Mouse (Mus musculus) right cerebral cortex, postnatal 36 days (tissue): Measurements from ENCODE around the gene Dmrt2.

ENCODE experiments used
- DNase-seq, 2 experiments: peaks; one replicate each; pipeline ENCODE4 v3.0.0; 2022; ENCODE audit warnings: low spot score in 2 of 2, mixed read lengths in 1 of 2

The Dmrt2 gene

GRCm38 (mm10) chr19:25672101-25672950 is at the start of gene Dmrt2:
Dmrt2 (plus strand) TSS chr19:25672411.
- DNase-seq: peak; percentile 9 to 12

GRCm38 (mm10) chr19:25628490-25628889 is 43.7 kb upstream of the Dmrt2 start:
- peak in 1 of 2 experiments; percentile 38 for DNase-seq

GRCm38 (mm10) chr19:25635119-25635518 is 37.1 kb upstream of the Dmrt2 start:
- DNase-seq: no peak

- peak; percentile 16 to 27 for DNase-seq
Observed at GRCm38 (mm10) chr19:25635622-25636244, 36.5 kb upstream of the Dmrt2 start.

GRCm38 (mm10) chr19:25638766-25639361 is 33.3 kb upstream of the Dmrt2 start:
- DNase-seq: no peak

GRCm38 (mm10) chr19:25641786-25642185 is 30.4 kb upstream of the Dmrt2 start:
- no peak for DNase-seq

GRCm38 (mm10) chr19:25647136-25647535 is 25.1 kb upstream of the Dmrt2 start:
- DNase-seq: no peak

GRCm38 (mm10) chr19:25648701-25649100 is 23.5 kb upstream of the Dmrt2 start:
- no peak for DNase-seq

- DNase-seq: no peak
Observed at GRCm38 (mm10) chr19:25650474-25650873, 21.7 kb upstream of the Dmrt2 start.

- DNase-seq: peak in 1 of 2 experiments; percentile 4
Observed at GRCm38 (mm10) chr19:25652560-25652959, 19.7 kb upstream of the Dmrt2 start.

GRCm38 (mm10) chr19:25654034-25654749 is 18.0 kb upstream of the Dmrt2 start:
- DNase-seq: no peak

- DNase-seq: no peak
Observed at GRCm38 (mm10) chr19:25665486-25666339, 6.5 kb upstream of the Dmrt2 start.

GRCm38 (mm10) chr19:25667836-25668235 is 4.4 kb upstream of the Dmrt2 start:
- no peak for DNase-seq

GRCm38 (mm10) chr19:25669593-25670248 is 2.5 kb upstream of the Dmrt2 start:
- no peak for DNase-seq

- no peak for DNase-seq
Observed at GRCm38 (mm10) chr19:25670571-25671285, 1.5 kb upstream of the Dmrt2 start.

- DNase-seq: no peak
Observed at GRCm38 (mm10) chr19:25671681-25672080, 530 bp upstream of the Dmrt2 start.

GRCm38 (mm10) chr19:25673224-25674055 is 1.2 kb downstream of the Dmrt2 start:
- DNase-seq: no peak

- no peak for DNase-seq
Observed at GRCm38 (mm10) chr19:25674056-25674420, 1.8 kb downstream of the Dmrt2 start.

- no peak for DNase-seq
Observed at GRCm38 (mm10) chr19:25674744-25675143, 2.5 kb downstream of the Dmrt2 start.
